Mouse (Mus musculus) heart, adult 9 months (tissue): ENCODE measurements around the gene Exosc7.

Source experiments
- DNase-seq, 2 experiments: peaks; one replicate each; pipeline ENCODE4 v3.0.0; 2022; ENCODE audit warnings: low spot score in 2 of 2

Exosc7 gene

DNA sequence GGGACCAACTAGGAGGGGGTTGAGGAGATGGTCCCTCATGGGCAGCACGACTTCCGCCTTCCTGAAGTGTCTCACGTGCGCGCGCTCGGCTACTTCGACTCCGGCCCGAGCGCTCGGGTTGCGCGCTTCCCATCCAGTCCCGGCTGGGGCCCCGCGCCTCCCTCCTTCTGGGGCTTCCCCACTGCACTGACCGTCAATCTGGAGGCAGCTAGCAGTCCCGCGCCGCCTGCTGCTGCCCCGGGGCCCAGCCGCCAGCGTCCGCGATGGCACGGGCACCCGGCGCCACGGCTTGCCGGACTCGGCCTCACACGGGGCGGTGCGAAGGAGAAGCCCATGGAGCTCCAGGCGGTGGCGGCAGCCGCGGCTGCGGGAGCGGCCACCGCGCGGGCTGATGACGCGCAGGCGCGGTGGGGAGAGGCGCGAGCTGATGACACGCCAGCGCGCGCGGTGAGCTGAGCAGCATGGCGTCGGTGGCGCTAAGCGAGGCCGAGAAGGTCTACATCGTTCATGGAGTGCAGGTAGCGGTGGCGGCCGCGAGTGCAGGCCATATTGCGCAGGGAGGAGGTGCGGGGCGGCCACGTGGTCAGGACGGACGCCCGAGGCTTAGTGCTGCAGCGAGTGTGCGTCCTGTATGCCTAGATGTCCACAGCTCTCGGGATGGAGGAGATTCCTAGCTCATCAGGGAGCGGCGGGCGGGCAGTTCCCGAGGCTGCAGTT is at the start of gene Exosc7, which contains the start of gene Zdhhc3:
TSS of gene Exosc7 (plus strand) at position 411 of the 717 bp plus-strand sequence.
TSS of gene Zdhhc3 (minus strand) at position 401 of the 717 bp plus-strand sequence.
- peak; percentile 86 to 89 for DNase-seq

DNA sequence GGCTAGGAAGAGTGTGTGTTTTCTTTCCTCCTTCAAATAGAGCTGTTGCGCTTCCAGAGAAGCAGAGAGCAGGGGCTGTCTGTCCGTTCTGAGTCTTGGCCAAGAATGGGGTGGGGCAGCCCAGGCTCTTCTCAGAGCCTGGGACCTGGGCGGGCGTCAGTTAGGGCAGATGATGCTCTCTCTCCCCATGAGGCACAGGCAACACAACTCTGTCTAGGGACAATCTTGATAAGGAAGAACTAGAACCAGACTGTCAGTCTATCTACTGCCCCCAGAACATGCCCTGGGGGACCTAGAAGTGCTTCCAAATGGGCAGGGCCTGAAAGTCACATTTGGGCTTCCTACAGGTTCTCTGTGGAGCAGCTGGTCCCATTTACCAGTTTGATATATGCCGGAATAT is 33.9 kb upstream of the Exosc7 start:
- DNase-seq, result no peak

DNA sequence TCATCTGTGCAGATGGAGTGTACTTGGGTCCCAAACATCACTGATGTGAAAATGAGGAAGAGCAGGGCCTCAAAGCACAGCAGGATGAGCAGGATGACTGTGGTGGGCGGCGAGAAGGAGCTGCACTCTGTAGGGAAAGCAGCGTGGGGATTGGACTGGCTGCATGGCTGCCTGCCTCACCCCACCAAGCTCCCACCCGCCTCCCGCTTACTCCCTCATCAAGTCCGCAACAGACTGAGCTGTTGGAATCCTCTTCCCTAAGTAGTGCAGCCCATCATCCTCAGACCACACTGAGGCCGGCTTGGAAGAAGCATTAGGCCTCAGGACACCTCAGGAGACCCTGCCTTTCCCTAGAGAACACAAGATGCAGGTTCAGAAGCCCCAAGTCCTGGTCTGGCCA is 32.7 kb upstream of the Exosc7 start:
- DNase-seq, result no peak

DNA sequence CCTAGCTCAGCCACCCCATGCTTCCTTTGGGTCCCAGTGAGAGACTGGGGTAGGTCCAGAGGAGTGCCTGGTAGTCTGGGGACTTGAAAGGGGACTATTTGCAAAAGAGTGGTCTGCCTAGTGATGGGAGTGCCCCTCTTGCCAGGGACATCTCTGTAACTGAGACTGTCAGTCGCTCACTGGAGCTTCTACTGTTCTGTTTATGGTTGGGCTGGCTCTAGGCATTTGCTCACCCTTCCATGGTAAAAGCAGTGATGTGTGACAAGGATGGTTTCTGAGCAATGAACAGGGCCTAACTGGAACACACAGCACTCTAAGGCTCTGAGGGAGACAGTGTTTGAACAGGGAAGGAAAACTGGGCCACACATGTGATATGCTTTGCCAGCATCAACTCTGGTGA is 32.2 kb upstream of the Exosc7 start:
- no peak for DNase-seq

DNA sequence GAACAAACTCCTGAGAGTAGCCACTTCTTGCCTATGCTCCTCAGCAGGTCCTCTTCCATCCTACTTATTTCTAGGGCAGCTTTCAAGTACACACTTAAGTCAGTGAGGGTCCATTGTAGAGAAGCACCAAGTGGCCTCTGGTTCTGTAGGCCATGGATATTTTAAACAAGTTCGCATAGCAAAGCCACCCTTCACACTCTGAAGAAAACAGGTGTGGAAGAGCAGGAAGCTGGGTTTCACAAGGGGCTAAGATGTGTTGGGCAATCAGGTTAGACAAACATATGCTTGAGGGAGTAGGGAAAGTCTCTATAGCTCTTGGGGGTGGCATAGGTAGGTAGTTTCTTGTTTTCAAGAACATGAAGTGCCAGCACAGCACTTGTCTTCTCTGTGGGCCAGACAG is 27.6 kb upstream of the Exosc7 start:
- no peak for DNase-seq

DNA sequence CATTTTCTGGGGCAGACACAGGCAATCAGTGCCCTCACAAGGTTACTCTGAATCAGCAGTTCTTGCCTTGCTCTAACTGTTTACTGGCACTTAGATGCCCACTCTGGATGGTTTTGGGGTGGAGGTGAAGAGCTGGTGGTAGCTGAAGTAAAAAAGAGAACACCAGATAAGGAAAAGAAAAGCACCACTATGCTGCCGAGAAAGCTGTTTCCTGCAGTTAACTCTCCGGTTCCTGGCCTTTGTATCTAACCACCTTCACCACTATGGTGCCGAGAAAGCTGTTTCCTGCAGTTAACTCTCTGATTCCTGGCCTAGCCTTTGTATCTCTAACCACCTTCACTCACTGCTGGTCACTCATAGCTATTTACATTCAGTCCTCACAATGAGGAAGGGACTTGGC is 25.5 kb upstream of the Exosc7 start:
- no peak for DNase-seq

DNA sequence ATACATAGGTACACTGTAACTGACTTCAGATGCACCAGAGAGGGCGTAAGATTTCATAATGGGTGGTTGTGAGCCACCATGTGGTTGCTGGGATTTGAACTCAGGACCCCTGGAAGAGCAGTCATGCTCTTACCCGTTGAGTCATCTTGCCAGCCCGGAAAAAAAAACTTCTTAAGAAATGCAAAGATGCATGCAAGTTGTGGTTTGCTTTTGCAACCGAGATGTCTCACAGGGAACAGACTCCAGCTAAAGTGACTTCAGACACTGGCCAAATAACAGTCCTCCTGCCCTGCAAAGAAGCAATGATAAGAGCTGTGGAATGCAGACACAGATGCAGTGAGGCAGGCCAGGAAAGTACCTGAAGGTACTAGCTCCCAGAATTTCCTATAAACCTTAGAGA is 22.2 kb upstream of the Exosc7 start:
- DNase-seq, result no peak

DNA sequence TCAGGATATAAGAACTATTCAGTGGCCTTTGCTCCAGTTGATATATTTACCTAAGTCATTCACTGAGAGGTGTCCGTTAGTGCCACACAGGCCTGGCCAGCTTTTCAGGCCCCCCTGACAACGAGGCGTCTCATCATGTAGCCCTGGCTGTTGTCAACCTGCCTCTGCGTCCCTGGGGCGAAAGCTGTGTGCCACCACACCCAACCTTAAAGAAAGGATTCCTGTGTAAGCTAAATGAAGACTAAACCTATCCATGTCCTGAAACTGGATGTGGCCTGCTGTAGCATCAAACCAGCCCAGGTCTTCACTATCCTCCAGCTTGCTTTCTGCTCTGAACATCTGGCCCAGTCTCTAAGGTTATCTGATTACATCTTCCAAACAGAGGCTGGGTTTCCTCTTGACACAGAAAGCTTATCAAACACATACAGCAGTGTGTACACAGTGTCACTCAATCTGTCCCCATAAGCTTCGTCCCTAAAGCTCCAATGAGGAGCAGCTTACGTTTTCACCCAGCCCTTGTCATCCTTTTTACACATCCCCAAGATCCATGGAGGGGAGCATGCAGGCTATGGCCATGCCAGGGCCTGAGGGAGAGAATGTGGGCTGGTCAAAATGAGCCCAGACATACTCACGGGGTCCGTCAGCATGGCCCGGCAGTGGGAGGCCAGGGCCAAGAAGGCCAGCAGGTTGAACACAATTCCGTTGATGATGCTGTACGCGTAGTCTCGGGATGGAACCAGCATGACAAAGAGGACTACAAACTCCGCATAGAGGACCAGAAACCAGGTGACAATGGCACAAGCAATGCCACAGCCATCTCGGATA is 13.2 kb upstream of the Exosc7 start:
- DNase-seq, result no peak

DNA sequence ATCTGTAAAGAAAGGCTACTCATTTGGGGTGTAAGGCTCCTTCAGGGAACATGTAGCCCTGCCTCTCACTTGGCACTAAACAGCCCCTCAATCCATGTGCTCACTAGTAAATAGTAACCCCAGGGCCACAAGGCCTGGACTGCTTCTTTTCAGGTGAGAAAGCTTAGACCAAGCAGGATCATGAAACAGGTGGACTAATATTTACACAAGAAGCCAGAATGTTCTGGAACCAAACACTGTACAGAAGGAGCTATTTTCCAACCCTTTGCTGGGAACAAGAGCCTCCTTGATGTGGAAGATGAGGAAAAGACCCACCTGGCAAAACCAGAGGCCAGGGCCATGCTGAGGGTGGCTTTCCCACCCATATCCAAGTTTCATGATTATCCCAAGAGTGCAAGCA is 9.6 kb upstream of the Exosc7 start:
- no peak for DNase-seq

DNA sequence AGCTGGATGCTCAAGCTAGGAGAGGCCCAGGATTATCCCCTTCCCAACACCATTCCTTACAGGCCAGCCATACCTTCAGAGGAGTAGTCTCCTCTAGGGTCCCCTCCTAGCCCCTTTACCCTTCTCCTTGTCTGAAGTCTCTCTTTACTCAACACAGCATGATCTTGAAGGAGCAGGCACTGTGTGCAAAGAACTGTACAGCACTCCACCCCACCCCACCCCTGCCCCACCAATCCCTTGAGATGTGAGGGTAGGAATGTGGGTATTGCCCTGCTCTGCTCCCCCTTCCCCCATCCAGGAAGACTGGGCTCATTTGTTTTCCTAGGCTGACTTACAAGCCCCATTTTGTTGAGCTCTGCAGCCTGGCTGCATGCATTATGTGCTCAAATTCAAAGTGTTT is 8.7 kb upstream of the Exosc7 start:
- DNase-seq, result no peak

DNA sequence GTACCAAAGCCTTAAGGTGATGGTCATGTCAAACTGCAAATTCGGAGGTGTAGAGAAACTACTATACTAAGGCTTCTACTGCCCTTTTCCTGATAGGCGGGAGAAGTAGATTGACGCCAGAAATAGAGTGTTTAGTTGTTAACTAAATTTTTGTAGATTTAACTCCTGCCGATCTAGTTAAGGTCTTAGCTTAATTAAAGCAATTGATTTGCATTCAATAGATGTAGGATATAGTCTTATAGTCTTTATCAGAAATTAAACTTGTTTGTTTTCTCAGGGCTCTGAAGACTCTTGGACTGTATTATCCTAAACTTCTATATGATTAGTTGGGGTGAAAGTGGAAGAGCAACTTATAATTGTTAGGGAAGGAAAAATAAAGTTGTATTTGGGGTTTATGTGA is 5.8 kb upstream of the Exosc7 start:
- DNase-seq, result no peak

DNA sequence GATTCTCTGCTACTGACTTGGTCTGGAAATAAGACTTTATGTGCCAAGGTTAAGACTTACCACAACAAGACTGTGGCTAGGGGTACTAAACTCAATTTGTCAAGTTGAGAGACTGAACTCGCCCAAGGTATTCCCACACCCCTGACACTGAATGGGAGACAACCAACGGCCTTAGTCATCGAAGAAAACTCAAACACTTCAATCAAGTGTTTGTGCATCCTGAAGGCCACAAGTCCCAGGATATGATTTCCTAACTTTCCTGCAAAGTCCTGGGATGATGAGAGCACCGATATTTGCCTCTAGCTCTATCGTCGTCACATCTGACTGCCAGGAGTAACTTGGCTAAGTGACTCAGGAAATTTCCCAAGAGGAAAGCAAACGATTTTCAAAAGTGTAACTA is 3.8 kb upstream of the Exosc7 start:
- no peak for DNase-seq

DNA sequence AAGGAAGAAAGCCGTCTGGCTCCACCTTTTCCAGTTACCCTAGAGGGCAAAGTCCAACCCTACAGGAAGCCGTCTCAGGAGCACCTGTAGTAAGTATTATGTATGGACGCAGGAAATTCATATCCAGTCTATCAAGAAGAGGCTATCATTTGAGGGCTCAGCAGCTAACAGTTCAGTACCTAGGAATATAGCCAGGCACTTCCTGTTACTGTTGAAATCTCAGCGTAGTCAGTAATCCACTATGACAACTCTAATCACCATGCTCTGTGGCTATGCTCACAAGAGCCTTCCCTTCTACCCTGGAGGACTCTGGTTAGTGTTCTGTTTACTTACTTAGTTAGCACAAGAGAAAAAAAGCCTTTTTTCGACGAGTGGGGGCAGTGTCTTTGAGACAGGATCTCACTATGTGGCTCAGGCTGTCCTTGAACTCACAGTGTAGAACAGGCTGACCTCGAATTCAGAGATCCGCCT is 1.2 kb upstream of the Exosc7 start:
- no peak for DNase-seq

DNA sequence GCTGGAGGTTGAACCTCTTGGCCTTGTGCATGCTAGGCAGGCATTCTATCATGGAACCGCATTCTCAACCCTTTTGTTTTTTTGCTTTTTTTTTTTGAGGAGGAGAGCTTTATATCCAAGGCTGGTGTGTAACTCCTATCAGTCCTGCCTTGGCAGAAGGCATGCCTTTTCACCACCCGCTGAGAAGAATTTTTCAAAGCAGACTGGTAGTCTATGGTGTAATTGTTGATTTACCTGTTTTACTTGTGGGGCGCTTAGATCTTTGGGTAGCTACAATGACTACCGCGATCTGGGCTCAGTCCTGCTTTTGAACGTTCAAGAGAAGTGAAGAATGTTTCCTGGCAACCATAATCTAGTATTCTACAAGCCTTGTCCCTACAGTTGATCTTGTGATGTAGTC is 916 bp downstream of the Exosc7 start:
- no peak for DNase-seq

DNA sequence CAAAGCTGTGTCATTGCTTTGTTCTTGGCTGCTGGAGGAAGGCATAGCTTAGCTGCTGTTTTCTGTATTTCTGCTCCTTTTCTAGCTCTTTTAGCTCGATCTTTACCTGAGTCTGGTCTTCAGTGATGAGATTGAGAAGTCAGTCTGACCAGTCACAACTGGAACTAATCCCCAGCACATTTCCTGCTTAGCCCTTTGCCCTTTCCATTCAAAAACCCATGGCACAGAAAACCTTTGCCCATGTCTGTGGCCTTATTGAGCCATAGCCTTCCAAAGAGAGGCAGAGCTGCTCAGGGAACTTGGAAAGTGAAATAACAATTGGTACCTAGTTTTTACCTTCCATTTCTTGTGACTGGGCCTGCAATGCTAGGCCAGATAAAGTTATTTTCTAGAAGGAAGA is 2.6 kb downstream of the Exosc7 start:
- DNase-seq, result no peak

DNA sequence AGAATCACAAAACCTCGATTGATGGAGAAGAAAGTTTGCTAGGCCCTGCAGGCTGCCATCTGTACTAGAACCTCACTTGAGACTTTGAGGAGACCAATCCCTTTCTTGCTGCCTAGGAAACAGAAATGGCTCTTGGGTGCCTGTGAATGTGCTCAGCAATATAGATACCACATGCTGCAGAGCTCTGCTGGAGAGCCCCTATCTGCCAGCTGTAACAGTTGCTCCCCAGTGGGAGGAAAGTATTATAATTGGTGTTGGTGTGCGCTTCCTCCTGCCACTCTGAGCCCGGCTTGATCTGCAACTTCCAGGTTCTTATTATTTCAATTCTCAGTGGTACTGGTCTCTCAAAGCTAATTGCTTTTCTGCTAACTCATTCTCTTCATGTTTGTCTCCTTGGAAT is 10.0 kb downstream of the Exosc7 start:
- no peak for DNase-seq

DNA sequence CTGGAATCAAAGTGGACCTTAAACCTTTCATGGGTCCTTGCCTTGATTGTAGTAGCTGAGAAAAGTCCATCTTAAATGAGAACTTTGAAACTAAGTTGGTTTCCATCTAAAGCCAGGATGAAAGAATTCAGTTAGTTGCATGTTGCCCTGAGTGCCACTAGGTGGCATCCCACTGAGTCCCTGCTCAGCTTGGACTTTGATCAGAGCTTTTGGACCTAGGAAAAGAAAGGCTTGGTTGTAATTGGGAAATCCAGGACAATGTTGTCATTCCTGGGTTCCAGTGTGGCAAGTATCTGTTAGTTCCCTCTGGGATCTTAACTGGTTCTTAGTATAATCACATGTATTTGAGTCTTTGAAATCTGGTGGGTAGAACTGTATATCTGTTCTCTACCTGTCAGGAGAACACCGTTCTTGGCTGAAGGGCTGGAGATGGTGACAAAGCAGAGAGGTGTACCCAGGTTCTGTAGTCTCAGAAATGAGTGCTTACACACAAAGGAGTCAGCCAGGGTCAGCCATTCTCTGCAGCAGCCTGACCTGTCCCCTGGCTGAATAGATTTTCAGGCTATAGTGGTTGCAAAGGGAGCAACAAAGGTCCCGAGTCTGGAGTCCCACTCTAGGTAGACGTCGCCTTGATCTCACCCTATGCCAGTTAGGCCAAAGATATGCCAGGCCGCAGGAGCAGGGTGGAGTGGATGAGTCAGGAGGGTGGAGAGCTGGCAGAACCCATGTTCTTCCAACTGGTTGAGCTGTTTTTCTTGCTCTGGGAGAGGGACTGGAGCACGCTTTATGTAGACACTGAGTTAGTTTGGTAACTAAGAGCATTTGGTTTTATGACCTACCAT is 10.8 kb downstream of the Exosc7 start:
- peak; percentile 11 to 23 for DNase-seq

DNA sequence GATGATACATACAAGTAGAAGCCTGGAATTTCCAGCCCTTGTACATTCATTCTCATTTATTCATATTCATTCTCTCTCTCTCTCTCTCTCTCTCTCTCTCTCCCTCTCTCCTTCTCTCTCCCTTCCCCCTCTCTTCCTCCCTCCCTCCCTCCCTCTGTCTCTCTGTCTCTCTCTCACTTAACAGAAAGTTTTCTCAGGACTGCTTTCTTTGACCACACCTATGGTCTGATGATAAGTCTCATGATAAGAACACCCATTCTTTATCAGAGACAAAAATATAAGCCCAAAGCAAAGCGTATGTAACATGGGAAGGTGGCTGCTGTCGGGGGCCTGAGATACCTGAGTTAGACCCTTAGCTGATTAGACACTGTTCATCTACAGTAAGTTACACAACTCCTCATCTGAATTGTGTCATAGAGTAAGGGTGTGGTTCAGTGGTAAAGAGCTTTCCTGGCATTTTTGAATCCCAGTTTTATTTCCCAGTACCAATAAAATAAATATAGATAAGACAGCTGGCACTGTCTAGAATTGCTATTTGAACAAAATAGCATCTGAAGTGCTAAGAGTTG is 11.5 kb downstream of the Exosc7 start:
- no peak for DNase-seq

DNA sequence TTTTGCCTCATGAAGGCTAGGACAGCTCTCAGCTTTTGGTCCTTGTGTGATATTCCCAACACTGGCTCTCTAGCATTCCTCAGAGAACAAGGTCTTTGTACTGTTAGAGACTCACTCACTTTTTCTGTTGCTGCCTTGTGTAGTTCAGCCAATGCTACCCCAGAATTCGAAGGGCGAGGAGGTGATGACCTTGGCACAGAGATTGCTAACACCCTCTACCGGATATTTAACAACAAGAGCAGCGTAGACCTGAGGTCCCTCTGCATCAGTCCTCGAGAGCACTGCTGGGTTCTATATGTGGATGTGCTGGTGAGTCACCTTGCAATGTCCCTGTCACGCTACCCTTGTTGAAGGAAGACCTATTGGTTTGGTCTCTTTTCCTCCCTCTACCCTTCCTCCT is 14.6 kb downstream of the Exosc7 start:
- no peak for DNase-seq

DNA sequence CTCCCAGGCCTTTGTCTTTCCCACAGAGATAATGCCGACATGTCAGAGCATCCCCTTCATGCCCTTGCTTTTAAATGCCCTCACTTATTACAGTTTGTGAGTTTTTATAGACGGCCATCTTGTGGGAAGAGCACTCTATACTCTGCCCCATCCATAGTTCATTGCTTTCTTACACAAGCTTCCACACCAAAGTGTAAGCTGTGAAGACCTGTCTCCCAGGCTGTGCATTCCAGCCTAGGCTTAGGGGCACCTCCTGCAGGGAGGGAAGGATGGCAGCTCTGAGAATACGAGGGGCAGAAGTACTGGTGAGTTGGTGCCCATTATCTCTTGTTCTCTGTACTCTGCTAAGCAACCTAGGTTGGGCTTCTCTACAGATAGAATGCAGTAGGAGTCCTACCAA is 20.0 kb downstream of the Exosc7 start:
- DNase-seq, result no peak

DNA sequence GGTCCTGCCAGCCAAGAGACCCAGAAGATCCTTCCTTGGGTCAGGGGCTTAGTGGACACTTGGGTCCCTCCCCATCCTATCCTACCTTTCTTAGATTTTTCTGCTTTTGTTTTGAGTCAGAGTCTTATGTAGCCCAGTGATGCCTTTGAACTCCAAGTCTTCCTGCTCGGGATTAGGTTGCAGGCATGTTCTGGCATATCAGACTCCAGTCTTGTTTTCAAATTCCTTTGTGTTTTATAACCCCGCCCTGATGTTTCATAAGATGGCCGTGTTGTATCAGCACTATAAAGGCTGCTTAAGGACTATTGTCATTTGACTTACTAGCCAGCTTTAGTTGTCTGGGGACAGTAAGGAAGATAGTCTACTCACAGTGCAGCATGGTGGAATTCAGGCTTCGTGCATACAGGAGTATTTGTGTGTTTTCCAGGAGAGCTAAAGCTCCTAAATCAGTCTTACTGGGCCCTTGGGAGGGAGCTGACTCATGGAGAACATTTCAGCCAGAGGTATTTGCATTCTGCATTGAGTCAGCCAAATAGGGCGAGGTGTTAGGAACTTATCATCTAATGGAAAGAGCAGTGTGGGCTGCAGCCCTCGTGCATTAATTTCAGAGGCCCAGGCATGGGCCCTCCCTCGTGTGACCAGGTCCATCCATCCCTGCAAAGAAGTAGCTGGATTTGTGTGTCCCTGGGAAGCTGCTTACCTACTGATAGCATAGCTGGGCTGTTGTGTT is 24.1 kb downstream of the Exosc7 start:
- DNase-seq, result peak in 1 of 2 experiments; percentile 52
